Mouse (Mus musculus): ENCODE data around the gene Rab4a.

GRCm38 (mm10) chr8:123807024-123807431 lies 1.2 kb downstream of the Rab4a start:
- no peak for TF ChIP-seq USF1 (IDR thresholded peaks at IDR 0.05; ENCODE audit: low read depth)
- TF ChIP-seq CTCF (IDR thresholded peaks at IDR 0.05; ENCODE audit: control insufficient read depth, insufficient read depth, insufficient read length) = no peak
- no peak for TF ChIP-seq MYOD1 (IDR thresholded peaks at IDR 0.05; ENCODE audit: control insufficient read depth, insufficient read length, low read depth)

Data from C2C12 (cell line).